Mouse (Mus musculus) liver, embryonic 14.5 days (tissue): Measurements from ENCODE around the gene Pdzph1.

Experiments used
- CTCF ChIP-seq: IDR thresholded peaks from 2 replicates; pipeline ENCODE4 v1.5.1; 2016; ENCODE audit warnings: antibody characterized with exemption, low read depth, control low read depth
- EP300 ChIP-seq: IDR thresholded peaks from 2 replicates; pipeline ENCODE4 v1.6.1; 2016; ENCODE audit warnings: antibody characterized with exemption, low read depth

GRCm38 (mm10) chr17:58943015-58943822, 48.0 kb downstream of the Pdzph1 start:
- no peak for TF ChIP-seq EP300
- TF ChIP-seq CTCF = no peak
